20 mouse cellular contexts compared by ENCODE assay signal in the genomic region with DNA sequence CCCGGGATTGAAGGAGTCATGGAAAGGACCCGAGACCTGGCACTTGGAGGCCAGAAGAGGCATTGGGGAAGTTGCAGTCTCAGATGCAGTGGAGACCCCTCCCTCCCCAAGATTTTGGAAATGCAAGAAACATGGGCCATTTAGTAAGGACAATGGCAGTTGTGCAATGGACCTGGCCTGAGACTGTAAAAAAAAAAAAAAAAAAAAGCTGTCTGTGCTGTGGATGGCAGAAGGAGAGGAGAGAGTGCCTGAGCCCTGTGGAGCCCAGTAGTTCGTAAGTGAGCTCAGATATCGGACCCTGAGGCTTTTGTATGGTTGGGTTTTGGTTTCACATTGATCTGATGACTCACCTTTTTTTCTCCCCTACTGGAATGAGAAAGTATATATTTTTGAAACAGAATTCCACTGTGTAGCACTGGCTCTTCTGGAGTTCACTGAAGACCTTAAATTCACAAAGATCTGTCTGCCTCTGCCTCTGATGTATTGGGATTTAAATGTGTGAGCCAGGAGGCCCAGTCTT. TPM values are rescaled to one million over a fixed set of nuclear protein-coding genes. Genes with fewer than 3 reads are reported as not detected.
"Had no signal": no experiment of that assay in that cellular context is flagged by ENCODE, and none has a peak within 500 bp of the region (broad histone marks: within the 10 kb centered on the region; RNA-seq: fewer than 3 reads in every experiment).

No protein-coding gene starts in this region.

- H3K36me3 ChIP-seq: limb, embryonic 12.5 days; limb, embryonic 15.5 days; liver, embryonic 12.5 days; liver, embryonic 15.5 days; midbrain, embryonic 12.5 days; midbrain, embryonic 15.5 days; neural tube, embryonic 13.5 days had no signal

- H3K27ac ChIP-seq: kidney, postnatal 0 days; limb, embryonic 12.5 days; limb, embryonic 15.5 days; liver, embryonic 12.5 days; liver, embryonic 15.5 days; midbrain, embryonic 12.5 days; midbrain, embryonic 15.5 days; neural tube, embryonic 13.5 days had no signal

- H3K27me3 ChIP-seq: limb, embryonic 12.5 days; limb, embryonic 15.5 days; midbrain, embryonic 12.5 days; midbrain, embryonic 15.5 days; neural tube, embryonic 13.5 days had no signal

- H3K9ac ChIP-seq: limb, embryonic 12.5 days; limb, embryonic 15.5 days; liver, embryonic 12.5 days; liver, embryonic 15.5 days; midbrain, embryonic 12.5 days; midbrain, embryonic 15.5 days; neural tube, embryonic 13.5 days had no signal

- H3K4me2 ChIP-seq: limb, embryonic 12.5 days; limb, embryonic 15.5 days; liver, embryonic 12.5 days; liver, embryonic 15.5 days; midbrain, embryonic 12.5 days; midbrain, embryonic 15.5 days; neural tube, embryonic 13.5 days had no signal

- H3K9me3 ChIP-seq: limb, embryonic 15.5 days; liver, embryonic 12.5 days; liver, embryonic 15.5 days; midbrain, embryonic 15.5 days had no signal

- ATAC-seq: midbrain, embryonic 15.5 days had no signal

- H3K4me3 ChIP-seq: limb, embryonic 12.5 days; limb, embryonic 15.5 days; liver, embryonic 12.5 days; liver, embryonic 15.5 days; midbrain, embryonic 12.5 days; midbrain, embryonic 15.5 days; neural tube, embryonic 13.5 days had no signal

- DNase-seq: kidney, postnatal 25 days; left cerebral cortex, postnatal 4 days; lung, adult 2 months; lung, postnatal 14 days; lung, postnatal 4 days; retina, postnatal 1 day; thymus, adult 2 months; thymus, postnatal 14 days; thymus, postnatal 4 days had no signal

RNA-seq across cellular contexts. Expression of gene Gm49450, which starts 5.6 kb away (rescaled TPM):
- polyA plus RNA-seq: kidney, embryonic 14.5 days; kidney, postnatal 0 days; limb, embryonic 12.5 days; limb, embryonic 15.5 days; liver, embryonic 12.5 days; liver, embryonic 15.5 days; lung, embryonic 16.5 days; midbrain, embryonic 12.5 days; midbrain, embryonic 15.5 days; neural tube, embryonic 13.5 days; stomach, embryonic 16.5 days had no signal
